Mouse (Mus musculus) spleen, adult 18-20 months (tissue): ENCODE results near the gene Gm45140.

Experiments
- DNase-seq, 2 experiments: peaks; one replicate each; pipeline ENCODE4 v3.0.0; 2022; ENCODE audit warnings: mixed read lengths in 2 of 2

Gm45140 gene

DNA sequence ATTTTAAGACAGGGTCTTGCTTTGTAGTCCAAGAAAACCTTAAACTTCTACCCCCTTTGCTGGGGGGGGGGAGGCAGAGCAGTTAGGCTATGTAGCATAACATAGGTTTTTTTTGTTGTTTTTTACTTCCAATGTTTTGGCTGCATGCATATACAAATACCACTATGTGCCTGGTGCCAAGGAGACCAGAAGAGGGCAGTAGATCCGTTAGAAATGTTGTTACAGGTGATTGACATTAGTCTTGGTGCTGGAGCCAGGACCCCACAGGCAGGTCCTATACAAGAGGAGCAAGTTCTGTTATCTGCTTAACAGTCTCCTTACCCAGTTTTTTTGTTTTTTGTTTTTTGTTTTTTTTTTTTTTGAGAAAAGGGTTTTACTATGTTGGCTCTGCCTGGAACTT lies 6.7 kb upstream of the Gm45140 start:
- no peak for DNase-seq

DNA sequence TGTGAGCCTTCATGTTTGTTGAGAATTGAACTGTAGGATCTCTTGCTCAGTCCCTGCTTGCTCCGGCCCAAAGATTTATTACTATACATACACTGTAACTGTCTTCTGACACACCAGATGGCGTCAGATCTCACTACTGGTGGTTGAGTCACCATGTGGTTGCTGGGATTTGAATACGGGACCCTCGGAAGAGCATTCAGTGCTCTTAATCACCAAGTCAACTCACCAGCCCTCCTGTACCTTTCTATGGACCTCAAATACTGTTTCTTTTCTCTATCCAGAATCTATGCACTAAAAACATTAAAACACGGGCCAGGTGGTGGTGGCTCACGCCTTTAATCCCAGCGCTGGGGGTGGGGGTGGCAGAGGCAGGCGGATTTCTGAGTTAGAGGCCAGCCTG lies 6.0 kb upstream of the Gm45140 start:
- no peak for DNase-seq

DNA sequence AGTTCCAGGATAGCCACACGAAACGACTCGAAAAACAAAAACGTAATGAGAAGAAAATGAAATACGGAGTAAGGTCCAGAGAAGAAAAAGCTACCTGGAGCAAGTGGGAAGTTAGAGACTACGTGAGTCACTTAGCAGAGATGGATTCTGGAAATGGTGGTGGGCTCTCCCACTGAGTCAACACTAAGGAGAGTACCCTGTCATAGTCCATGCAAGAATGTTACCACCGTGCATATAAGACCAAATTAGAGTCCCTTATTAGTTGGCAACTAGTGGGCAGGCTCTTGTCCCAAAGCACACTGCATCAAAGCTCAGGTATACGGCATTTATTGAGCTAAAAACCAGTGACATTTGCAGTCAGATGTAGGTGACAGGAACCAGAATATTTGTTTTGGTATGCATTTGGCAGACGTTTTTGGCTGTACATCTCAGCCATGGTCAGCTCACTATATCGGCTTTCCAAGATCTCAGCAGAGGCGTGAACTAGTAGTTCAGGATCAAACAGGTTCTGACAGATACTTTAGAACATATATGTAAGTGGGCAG lies 4.3 kb upstream of the Gm45140 start:
- no peak for DNase-seq

DNA sequence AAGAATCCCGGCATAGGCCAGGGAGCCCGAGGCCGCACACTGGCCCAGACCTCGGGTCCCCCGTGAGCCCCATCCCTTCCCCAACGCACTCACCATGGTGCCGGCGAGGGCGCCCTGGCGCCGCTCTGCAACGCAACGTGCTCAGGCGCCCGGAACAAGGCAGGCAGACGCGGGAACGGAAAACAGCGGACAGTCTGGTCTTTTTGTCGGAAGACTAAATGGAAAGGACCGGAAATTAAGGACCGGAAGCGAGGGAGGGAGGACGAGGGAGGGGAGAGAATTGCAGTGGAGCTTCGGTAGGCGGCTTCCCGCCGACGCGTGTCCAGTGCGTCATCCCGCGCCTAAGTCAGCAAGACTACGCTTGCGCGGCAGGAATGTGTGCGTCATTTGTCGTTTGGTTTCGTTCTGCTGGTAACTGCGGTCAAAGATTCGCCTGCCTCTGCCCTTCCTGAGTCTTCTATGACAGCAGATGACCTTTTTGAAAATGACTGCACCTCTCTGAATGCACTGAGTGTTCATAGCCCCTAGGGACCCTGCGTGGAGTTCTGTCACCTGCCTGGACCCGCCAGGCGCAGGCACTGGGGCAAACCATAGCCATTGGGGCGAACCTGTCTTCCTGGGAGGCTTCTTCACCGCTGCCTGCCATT lies 3.1 kb upstream of the Gm45140 start, which contains the start of gene Isy1:
Isy1 (minus strand) TSS at position 248 of the 647 bp plus-strand sequence.
- DNase-seq = peak; percentile 85 to 89

DNA sequence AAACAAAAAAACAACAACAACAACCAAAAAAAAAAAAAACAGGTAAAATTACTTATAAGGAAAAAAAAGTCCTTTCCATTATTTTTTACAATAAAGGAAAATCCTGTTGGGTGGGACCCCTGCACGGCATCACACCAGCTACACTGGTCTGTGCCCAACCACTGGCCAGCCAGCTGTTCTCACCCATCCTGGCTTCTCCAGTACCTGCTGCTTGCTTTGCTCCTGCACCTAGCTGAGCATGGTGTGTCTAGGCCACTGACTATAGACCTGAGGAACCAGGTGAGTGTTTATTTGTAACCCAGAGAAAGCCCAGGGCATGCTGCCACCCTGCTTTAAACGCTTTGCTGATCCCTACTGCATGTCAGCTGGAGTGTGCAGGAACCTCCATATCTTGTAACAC lies 15.2 kb downstream of the Gm45140 start:
- no peak for DNase-seq

DNA sequence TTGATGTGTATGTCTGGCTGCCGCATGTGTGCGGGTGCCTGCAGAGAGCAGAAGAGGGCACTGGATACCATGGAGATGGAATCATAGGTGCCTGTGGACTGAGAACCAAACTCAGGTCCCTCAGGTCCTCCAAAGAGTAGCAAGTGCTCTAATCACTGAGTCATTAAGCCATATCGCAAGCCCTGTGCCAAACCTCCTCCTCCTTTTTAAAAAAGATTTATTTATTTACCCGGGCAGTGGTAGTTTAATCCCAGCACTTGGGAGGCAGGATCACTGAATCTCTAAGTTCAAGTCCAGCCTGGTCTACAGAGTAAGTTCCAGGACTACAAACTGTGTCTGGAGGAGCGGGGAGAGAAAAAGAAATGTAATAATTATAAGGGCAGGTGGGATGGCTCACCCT lies 21.1 kb downstream of the Gm45140 start:
- no peak for DNase-seq

DNA sequence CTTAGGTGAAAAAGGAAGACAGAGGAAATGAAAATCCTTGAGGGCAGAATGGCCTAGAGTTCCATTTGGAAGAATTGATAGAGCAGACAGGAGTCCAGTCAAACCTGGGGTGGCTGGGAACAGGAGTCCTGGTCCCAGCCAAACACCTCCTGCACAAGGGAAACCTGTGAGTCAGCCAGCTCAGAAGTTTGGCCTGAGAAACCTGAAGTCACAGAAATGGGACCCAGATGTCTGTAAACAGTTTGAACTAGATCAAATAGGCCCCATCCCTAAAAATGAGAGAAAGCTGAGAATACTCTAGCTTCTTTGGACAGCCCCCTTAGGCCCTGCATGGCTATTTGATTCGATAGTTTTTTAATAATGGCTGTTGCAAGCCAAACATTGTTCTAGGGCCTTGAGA lies 22.9 kb downstream of the Gm45140 start:
- DNase-seq = no peak

DNA sequence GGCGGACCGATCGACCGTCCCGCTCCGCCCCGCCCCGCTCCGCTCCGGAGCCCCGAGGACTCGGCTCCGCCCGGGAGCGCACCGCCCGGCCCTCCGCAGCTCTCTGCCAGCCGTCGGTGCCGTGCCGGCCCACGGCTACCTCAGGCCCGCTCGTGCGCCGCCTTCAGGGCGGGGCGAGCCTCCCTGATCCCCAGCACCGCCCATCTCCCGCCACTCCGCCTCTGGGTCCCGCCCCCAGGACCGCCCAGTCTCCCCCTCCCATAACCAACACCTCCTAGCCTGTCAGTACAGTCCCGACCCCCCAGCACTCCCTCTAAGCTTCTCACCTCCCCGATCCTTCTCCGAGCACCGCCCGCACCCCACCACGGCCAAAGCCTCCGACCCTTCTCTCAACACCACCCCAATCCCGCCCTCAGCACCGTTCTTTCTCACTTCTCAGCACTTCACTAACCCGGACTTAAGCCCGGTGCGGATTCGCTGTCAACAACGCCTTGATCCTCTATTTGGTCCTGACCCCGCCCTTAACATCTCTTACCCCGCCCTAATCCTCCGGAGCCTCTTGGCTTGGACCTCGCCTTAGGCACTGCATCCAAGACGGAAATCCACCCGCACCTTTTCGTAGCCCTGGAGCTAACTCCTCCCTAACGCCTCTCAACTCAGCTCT lies 23.8 kb downstream of the Gm45140 start, which contains the start of gene Rab43:
Rab43 (minus strand) TSS at position 490 of the 664 bp plus-strand sequence.
- DNase-seq = peak; percentile 92 to 96

DNA sequence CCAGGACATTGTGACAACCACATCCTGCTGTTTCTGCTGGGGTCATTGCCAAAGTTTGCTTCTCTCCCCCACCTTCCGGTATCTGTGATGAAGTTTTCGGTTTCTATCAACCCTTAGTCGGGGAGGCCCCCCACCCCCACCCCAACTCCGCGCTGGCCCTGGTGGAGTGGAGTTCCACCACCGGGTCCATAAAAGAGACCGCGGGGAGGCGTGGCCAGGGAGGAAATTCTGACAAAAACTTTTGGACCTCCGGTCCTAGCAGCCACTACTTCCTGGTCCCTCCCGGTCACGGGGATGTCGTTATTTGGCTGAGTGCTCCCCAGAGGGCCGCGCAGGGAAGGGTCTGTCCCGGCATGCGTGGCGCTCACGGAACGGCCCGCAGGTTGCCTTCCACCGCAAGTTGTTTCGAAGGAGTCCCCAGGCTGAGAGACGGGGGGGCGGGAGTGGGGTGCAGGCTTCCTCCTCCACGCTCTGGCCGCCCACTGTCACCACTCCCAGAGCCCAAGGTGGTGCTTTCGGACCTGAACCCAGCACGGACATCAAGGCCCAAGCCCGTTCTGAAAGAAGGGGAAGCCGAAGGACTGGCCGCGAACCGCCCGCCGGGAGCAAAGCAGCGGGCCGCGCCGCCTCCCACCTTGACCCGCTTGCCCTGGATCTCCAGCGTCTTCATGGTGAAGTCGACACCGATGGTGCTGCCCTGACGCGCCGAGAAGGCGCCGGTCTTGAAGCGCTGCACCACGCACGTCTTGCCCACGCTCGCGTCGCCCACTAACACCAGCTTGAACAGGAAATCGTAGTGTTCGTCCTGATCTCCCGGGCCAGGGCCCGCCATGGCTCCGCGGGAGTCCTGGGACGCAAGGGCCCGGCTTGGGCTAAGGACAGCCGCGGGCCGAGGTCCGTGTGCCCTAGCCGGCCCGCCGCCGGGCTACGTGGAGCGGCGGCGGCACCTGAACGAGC lies 24.6 kb downstream of the Gm45140 start:
- peak; percentile 64 to 70 for DNase-seq

DNA sequence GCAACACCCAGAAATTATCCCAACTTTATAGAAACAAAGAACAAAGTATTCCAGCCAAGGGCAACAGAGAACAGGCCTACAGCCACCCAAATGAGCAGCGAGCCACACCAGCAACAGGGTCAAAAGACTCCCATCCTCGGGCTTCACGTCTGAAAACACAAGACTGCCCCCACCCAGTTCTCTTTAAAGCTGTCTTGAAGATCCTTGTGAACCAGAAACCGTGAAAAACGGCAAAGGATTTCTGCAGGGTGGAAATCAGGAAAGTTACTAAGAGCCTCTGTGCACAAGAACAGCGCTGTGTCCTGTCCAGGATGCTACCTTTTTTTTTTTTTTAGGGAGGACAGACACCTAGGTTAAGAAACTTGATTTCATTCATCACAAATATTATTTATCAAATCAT lies 25.3 kb downstream of the Gm45140 start:
- no peak for DNase-seq

DNA sequence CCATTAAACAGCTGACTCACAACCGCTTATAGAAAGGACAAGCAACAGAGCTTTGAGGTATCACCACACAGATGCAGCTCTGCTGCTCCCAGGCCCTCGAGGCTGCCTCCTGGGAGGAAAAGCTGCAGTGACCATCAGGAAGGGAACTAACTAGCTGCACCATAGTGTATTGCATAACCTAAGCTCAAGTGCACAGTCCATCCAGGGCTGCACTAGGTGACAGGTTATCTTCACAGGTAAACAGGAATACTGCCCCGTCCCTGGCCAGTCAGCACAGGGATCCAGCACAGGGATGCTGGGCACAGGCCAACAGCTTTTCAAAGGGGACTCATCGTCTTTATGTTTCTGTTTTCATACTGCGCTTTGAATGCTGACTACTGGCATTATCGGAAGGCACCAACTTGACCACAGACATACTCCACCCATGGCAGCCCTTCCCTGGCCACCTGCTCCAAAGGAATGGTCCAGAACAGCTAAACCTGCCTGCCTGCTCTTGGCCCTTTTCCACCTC lies 25.9 kb downstream of the Gm45140 start:
- no peak for DNase-seq

DNA sequence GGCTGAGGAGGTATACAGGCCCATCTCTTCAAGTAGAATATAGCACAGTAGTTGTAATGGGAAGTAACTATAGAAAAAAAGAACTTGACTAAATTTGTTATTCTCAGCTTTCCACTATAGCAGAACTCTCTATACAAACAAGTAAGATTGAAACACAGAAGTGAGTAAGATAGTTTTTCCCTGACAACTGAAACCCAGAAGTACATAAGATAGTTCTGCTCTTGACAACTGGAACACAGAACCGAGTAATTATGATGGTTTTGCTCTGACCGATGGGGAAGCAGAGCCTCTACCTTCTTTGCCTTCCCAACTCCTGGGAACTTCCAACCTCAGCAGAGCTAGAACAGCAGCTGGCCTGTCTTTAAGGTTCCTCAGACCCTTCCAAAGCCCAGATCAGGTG lies 26.5 kb downstream of the Gm45140 start:
- no peak for DNase-seq

DNA sequence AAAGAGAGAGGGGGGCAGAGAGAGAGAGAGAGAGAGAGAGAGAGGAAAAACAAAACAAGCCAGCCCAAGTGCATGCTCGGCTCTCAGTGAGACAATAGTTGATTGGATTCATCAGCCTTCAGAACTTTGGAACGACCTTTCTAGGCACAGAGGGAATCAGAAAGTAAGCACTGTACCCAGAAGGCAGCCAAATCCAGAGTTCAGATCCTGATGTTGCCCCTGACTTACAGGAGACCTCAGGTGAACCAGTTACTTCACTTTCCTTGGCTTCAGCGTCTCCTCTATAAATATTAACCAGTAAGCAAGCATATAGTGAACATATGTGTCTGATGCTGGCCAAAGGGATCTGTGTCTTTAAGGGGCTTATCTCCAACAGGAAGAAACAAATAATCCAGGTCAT lies 27.1 kb downstream of the Gm45140 start:
- no peak for DNase-seq

DNA sequence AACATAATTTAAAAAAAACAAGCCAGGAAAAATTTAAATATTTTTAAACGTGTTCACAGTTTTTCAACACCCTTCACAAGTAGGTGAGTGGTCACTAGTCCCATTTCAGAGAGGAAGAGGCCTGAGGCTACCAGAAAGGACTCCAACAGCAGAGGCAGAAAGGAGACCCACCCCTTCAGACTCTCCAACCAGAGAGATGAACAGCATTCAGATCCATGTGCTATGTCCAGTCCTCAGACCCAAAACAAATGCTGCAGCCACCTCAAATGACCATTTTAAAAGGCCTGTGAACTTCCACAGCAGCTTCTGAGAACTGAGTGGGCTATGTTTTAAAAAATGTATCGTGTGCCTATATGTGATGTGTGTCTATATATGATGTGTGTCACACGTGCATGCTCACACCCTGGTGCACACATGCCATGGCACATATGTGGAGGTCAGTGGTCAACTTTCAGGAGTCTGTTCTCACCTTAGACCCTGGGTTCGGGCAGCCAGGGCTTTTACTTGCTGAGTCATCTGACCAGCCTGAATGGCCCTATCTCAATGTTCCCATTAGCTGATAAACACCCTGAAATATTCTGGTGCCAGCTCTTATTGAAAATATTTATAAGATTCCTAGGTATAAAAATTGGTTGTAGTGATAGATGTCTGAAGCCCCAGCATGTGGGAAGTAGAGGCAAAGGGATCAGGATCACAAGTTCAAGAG lies 27.7 kb downstream of the Gm45140 start:
- no peak for DNase-seq

DNA sequence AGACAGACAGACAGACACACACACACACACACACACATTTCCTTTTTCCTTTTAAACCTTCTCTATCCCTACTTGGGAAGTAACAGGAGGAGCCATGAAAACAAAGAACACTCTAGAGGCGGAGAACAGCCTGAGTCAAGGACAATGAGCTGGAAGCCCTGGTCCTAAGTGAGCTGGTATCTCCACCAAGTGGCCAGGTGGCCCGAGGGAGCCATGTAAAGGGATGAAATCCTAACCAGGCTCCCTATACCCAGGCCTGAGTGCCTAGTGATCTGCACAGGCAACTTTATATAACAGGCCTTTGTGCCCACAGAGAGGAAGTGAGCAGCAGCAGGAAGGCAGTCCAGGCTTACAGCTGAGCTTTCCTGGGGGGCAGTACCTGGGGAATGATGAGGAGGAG lies 28.7 kb downstream of the Gm45140 start:
- no peak for DNase-seq

DNA sequence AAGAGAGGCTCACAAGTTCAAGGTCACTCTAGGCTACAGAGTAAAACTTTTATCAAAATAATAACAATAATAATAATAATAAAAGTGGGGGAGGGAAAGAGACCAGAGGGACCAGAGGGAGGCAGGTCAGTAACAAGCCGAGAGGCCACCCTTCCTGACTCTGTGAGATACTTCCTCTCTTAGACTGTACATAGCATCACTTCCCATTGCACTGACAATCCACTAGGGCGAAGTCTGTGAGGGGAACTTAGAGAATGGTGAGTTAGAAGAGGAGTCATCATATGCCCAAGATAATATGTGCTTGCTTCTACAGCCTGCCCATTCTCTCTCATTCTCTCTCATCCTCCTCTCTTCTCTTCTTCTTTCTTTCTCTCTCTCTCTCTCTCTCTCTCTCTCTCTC lies 29.6 kb downstream of the Gm45140 start:
- DNase-seq = no peak

DNA sequence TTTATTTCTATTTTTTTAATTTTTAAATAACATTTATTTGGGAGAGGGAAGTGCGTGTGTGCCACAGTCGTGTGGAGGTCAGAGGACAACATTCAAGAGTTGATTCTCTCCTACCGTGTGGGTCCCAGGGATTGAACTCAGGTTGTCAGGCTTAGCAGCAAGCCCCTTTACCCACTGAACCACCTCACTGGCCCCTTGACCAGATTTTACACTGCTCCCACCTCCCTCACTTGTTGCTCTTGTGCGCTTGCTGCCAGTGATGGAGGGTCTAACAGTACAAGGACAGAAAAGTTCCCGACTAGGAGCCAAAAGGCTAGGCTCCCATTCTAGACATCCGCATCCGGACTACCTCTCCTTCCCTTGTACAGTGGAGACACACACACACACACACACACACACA lies 30.1 kb downstream of the Gm45140 start:
- no peak for DNase-seq

DNA sequence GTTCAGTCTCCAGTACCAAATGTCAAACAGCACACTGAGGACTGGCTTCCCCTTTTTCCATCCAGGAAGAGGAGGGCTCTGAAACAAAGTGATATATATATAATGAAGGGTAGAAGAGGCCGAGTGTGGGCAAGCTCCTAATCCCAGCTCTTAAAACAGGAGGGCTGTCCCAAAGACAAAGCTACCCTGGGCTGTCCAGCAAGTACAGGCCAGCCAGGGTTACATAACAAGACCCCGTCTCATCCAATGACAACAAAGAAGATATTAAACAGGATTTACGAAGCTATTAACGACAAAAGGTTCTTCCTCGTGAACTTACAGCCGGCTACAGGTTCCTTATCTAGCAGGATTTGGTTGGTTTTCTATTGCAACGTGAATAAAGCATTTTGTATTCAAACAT lies 30.7 kb downstream of the Gm45140 start:
- no peak for DNase-seq

DNA sequence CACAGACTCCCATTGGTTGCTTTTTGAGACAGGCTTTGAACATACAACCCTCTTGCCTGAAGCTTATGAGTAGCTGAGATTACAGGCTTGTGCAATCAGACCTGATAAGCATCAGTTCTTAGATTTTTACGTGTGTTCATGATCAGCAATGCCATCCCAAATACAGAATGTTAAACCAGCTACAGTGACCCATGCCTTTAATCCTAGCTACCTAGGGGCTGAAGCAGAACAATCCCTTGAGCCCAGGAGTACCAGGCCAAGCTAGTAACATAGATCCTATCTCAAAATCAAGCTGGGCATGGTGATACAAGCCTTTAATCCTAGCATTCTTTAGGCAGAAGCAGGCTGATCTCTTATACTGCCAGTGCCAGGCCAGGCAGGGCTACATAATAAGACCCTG lies 31.6 kb downstream of the Gm45140 start:
- DNase-seq = no peak

DNA sequence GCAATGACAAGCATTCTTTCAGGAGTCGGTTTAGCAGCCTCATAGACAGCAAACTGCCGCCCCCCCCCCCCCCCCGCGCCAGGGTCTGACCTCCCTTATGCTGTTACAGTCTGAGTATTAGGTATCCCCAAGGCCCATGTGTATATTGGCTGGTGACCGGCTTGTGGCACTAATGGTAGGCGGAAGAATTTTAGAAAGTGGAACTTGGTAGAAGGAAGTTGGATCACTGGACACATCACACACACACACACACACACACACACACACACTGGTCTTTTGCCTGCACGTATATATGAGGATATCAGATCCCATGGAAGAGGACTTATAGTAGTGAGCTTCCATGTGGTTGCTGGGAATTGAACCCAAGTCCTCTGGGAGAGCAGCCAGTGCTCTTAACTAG lies 33.1 kb downstream of the Gm45140 start:
- no peak for DNase-seq

DNA sequence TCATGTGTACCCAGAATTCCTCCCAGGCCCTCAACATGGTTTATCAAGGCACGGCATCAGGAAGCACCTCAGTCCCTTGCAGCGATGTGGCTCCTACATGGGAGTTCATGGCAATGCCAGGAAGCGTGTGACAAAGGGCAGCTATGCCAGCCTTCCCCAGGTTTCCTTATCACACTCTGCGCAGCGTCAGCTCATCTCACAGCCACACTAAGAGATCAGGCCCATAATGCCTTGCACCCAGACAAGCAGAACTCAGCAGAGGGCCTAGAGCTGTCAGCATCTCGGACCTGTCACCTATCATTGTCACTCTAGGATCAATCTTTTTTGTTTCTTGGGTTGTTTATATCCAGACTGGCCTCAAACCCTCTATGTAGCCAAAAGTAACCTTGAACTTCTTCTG lies 36.0 kb downstream of the Gm45140 start:
- no peak for DNase-seq

DNA sequence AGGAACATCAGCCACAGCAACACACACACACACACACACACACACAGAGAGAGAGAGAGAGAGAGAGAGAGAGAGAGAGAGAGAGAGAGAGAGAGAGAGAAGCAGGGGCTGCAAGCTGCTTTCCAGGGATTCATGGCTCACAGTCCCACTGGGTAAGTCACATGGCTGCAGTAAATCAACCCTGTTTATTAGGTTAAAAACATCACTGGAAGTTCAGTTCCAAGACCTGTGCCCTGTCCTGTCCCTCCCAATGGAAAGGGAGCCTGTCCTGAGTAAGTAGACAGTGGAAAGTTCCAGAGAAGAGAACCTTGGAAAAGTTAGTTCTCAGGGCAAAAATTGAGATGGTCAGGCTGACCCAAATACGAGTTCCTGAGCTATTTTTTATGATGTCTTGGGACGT lies 38.3 kb downstream of the Gm45140 start:
- no peak for DNase-seq
